Mouse (Mus musculus) thymus, postnatal 14 days (tissue): ENCODE results near the gene Tle2.

Experiments
- DNase-seq: peaks from one replicate; pipeline ENCODE4 v3.0.0; 2021

Gene Tle2

GRCm38 (mm10) chr10:81575695-81576094 is 1.3 kb downstream of the Tle2 start:
- peak; percentile 68 for DNase-seq

- DNase-seq = no peak
These were observed 5.6 kb downstream of the Tle2 start for GRCm38 (mm10) chr10:81579967-81580366.

DNA sequence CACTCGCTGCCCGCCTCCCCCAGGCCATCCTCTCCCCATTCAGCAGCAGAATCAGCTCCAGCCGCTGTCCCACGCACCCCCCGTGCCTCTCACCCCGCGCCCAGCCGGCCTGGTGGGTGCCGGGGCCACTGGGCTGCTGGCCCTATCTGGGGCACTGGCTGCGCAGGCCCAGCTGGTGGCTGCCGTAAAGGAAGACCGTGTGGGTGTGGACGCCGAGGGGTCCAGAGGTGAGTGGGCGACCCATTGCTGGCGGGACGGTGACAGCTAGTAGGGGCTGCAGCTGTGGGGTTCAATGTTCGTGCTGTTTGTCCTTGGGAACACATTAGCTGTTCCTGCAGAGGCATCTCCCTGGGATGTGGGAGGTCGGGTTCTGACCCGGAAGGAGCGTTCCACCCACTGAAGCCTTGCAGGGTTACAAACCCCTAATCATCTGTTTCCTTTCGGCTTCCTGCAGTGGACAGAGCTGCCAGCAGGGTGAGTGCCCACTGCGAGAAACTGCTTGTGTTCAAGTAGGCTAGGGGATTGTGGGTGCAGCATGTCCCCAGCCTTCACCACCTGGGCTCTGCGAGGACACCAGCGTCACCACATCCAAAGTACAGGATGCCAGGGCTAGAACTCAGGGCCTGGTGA is 6.2 kb downstream of the Tle2 start:
- DNase-seq = no peak

DNA sequence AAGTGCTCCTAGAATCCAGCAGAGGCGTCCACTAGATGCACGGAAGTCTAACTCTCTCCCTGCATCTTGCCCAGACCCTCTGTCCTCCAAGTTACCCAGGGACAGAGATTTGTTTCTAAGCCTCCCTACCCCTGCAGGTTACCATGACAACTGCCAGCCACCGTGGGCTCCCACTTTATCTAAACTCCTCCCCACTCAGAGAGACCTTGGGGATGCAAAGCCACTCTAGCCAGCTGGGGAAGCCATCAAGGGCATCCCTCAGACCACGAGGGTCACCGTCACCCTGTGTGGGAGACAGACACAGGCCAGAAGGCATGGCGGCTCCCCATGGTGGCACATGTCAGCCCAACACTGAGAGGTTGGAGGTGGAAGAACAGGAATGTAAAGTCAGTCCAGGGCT is 9.0 kb downstream of the Tle2 start:
- no peak for DNase-seq

- peak; percentile 2 for DNase-seq
These were observed 14.4 kb downstream of the Tle2 start for GRCm38 (mm10) chr10:81588739-81589138.

DNA sequence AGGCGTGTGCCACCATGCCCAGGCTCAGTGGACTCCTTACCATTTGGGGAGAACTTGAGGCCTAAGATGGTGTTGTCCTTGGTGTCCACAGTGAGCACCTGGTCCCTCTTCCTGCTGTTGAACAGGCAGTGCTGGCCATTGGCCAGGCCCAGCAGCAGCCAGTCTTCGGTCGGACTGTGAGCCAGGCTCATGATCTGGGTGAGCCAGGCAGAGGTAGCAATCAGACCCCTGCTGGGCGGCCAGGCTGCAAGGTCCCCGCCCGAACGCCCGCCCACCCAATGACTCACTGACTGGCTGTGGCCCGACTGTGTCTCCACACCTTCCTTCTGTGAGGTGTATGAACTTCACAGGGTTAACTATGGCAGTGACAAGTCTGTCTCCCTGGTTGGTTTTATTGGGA is 17.5 kb downstream of the Tle2 start:
- no peak for DNase-seq

DNA sequence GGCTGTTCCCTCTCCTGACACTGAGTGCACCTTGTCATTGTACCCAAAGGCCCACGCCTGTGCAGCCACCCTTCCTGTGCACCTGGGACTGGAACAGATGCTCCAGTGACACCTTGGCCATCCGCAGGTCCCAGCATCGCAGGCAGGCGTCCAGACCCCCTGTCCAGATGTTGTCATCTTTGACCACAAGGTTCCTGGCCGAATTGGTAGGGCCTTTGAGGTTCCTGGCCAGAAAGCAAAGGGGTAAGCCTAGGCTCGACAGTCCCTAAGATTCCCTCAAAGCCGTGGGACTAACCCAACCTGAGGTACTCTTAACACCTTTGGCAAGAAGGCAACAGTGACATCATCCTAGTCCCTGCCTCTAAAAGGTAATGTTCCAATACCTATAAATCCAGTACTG is 18.3 kb downstream of the Tle2 start:
- DNase-seq = no peak

DNA sequence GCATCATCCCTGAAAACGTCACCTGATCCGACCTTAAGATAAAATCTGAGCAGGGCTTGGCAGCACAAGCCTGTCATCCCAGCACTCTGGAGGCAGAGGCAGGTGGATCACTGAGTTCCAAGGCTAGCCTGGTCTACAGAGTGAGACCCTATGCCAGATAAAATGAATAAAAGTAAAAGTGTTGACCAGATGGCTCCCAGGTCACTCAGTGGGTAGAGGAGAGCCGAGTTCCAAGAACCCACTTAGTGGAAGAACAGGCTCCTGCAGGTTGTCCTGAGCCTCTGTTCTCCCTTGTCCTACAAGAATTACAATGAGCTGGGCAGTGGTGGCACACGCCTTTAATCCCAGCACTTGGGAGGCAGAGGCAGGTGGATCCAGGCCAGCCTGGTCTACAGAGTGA is 18.9 kb downstream of the Tle2 start:
- DNase-seq = no peak

DNA sequence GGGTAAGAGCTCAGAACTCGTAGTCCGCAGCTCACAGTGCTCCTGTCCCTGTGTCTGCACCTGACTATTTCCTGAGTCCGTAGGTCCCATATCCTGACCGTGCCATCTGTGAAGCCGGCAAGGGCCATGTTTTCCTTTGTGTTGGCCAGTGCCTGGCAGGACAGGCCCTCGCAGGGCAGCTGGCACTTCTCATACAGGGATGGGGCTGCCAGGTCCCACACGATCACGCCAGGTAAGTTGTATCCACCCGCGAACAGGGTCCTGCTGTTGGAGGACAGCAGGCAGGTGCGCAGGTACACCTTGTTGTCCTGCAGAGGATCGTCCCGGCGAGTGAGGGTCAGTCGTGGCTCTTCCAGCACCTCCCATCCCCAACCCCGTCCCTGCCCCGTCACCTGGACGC is 19.6 kb downstream of the Tle2 start:
- DNase-seq = no peak

DNA sequence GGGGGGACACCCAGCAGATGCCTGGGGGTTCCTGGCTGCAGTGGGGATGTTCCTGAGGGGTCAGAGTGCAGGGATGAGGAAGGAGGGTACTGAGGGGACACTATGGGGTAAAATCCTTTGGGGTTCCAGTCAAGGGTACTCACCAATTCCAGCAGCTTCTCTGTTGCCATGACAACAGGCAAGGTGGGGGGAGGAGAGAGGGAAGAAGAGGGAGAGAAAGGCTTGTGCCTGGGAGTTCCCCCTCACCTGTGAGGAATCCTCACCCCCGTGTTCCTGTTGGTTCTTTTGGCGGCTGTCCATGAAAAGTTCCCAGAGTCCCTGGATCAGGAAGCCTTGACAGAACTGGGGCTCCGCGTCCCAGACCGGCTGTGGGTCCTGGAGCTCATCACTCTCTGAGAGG is 21.2 kb downstream of the Tle2 start:
- no peak for DNase-seq

GRCm38 (mm10) chr10:81596611-81597010 is 22.2 kb downstream of the Tle2 start:
- no peak for DNase-seq

DNA sequence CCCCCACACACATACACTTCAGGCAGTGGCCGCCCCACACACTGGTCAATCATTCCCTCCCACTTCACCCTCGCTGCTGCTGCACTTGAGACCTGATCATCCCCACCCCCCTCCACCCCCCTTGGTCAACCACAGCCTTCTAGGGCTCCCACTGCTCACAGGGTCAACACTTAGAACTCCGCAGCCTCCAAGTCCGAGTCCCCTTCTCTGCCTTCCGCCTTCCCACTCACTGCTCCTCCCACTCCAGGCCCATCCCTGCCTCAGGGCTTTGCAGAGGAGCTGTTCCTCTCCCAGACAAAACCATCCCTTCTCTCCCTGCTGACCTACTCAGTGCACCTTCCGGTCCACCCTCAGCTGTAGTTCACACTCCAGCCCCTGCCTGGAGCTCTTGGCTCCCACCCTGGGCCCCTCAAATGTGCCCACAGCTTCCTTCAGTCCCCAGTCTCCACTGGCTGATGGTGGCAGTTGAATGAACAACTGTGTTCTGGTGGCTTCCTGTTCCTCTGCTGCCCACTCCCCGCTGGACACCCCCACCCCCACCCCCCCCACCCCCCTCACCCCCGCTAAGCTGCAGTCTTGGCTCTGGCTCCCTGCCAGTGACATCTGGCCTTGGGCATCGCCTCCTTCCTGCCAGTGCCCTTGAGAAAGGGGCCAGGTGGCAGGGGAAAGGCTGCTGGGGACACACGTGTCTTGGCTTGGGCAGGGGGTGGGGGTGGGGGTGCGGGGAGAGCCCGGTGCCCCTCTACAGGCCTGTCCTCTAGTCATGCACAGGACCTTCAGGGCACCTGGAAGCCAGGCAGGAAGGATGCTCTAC is 23.0 kb downstream of the Tle2 start:
- peak; percentile 65 for DNase-seq

- DNase-seq = no peak
These were observed 24.0 kb downstream of the Tle2 start for GRCm38 (mm10) chr10:81598342-81598741.

DNA sequence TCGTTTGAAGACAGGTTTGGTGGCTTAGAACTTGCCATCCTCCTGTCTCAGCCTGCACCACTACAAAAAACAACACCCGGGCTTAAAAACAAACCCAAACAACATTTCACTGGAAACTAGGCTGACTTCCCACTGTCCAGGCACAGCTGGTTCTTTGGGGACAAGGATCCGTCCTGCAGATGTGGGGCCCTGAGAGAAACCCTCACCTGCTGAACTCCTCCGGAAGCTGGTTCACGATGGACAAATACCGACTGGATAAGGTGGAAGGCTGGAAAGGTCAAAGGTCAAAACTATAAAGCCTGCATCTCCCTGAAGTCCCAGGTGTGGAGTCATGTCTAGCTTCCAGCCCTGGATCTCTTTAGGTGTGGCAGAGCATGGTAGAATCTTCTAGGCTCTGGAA is 24.5 kb downstream of the Tle2 start:
- no peak for DNase-seq

DNA sequence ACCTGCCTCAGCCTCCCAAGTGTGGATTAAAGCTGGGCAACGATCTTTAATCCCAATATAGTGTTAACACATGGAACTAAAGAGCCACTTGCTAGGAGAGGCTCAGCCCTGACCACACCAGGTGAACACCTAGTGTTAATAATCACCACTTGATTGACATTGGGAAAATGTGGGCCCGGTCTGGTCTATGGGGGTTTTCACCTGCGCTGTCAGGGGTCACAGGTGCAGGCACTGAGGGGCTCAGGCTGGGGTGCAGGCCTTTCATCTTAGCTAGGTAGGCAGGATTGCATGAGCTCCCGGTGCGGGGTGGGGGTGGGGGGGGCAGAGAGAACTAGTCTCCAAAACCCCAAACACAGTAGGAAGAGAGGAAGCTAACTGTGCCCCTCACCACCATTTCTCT is 25.3 kb downstream of the Tle2 start:
- DNase-seq = peak; percentile 56

DNA sequence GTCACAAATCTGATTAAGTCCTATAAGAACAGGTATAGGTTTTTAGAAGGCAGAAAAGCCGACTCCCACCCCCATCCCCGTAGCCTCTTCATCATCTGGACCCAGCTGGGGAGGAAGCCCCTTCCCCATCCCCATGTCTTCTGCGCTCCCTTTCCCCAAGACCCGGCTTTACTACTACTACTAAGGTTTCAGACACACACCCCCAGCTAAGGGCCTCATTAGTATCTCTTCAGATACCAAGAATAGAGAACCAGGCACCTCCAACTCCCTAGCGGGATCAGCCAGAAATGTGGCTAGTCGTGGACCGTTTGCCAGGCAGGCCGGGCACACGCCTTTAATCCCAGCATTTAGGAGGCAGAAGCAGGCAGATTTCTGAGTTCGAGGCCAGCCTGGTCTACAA is 25.7 kb downstream of the Tle2 start:
- DNase-seq = no peak

DNA sequence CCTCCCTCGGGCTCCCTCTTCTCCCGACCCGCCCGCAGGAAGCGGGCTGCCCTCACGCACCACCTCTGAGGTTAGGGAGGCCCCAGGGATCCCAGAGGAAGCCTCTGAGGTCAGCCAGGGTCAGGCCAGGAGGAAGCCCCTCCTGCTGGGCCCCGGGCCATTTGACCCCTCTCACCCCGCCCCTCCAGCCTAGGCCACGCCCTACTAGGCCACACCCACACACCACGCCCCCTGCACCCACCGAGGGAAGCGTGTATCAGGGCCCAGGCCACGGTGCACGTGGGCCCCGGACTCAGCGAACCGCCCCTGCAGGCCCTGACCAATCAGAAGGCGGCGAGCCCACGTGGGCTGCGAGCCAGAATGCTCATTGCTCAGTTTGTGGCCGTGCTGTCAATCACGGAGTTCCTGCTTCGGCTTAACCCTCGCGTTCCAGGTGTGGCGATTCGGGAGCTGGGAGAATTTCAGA is 26.4 kb downstream of the Tle2 start, which contains the start of gene Tle6:
Gene Tle6, minus strand, starts transcription at position 336 of the 466 bp plus-strand sequence.
- DNase-seq = peak; percentile 97

DNA sequence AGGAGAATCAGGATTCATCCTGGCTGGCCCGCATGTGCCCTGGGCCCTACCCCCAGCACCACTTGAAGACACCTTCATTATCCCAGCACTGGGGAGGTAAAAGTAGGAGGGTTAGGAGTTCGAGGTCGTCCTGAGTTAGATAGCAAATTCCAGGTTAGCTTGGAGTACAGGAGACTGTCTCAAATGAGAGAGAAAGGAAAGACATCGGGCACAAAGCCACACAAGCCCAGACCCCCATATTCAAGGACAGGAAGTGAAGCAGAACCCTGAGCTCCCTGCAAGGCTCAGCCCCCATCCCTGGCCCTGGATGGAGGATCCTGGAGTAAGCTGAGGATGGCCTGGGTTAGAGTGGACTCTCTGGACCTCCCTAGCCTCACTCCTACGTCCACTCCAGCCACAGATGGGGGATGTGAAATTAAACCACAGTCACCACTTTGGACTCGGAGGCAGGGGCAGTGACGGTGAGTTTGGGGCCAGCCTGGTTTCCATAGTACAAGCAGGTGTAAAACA is 27.1 kb downstream of the Tle2 start:
- no peak for DNase-seq

GRCm38 (mm10) chr10:81602741-81603151 is 28.4 kb downstream of the Tle2 start:
- peak; percentile 69 for DNase-seq

DNA sequence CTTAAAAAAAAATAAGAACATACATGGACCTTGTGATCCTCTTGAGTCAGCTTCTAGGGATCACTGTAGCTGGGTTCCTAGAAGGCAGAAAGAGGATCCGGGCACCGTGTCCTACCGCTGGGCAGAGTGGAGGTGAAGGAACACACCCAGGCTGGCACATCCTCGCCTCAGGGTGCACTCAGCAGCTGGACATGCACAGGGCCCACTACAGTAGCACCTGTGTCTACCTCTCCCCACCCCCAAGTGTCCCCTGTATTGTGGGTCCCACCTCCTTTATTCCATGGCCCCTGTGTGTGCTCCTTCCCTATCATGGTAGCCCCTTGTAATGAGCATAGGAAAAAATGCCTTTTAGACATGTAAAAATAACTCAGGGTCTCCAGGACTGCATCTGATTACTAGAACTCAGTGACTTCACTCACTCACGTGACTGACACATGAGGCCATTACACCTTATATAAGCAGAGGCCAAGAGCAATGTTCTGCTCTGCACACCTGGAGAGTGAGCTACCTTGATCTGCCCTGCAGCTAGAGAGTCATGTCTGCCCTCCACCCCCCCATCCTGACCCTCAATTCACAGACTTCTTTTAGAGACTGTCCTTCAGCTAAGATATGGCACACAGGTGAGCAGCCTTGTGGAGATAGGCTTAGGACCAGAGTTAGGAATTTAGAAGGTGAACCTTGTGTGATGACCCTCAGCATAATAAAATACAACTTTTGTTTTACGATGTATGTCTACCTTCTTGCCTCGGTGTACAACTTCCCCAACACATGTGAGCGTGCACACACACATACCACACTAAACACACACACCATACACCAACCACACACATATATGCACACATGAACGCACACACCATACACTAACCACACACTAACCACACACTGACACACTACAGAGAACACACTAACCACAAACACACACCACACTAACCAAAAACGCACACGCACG is 29.9 kb downstream of the Tle2 start:
- DNase-seq = no peak

GRCm38 (mm10) chr10:81604968-81605665 is 30.8 kb downstream of the Tle2 start:
- DNase-seq = peak; percentile 91

- peak; percentile 38 for DNase-seq
These were observed 31.3 kb downstream of the Tle2 start for GRCm38 (mm10) chr10:81605666-81605973.
